Mouse (Mus musculus) liver, embryonic 11.5 days (tissue): Measurements from ENCODE around the gene Ndufa11. TPM values are rescaled to one million over a fixed set of nuclear protein-coding genes. Genes with fewer than 3 reads are reported as not detected.
A peak's percentile ranks its signal among the peaks of the same experiment; 100 is the strongest.

Source experiments
- ATAC-seq: fragments of 200-750 bp; cut with Nextera tagmentation; replicated peaks from 2 replicates; pipeline ENCODE4 v1.8.0; 2017; ENCODE audit warnings: moderate number of reproducible peaks, mild to moderate bottlenecking, moderate TSS enrichment, moderate library complexity; ENCODE audit not compliant: low FRiP score
- DNase-seq: peaks from one replicate; pipeline ENCODE4 v3.0.0-alpha.2; 2017; ENCODE audit warnings: low spot score
- H3K27ac ChIP-seq: fragments of 300-500 bp; sonication (generic); 2 replicates; pipeline ENCODE4 v1.5.1; 2014; ENCODE audit warnings: mild to moderate bottlenecking, low read depth, low read length, control low read depth
- H3K27me3 ChIP-seq: fragments of 300-500 bp; sonication (generic); replicated peaks from 2 replicates; pipeline ENCODE4 v1.6.1; 2014; ENCODE audit warnings: low read length, mixed read lengths; ENCODE audit not compliant: control insufficient read depth, insufficient read depth
- H3K36me3 ChIP-seq: fragments of 300-500 bp; sonication (generic); 2 replicates; pipeline ENCODE4 v1.6.1; 2014; ENCODE audit warnings: mild to moderate bottlenecking, low read length, moderate library complexity, mixed read lengths; ENCODE audit not compliant: control insufficient read depth, insufficient read depth
- H3K4me1 ChIP-seq: fragments of 300-500 bp; sonication (generic); replicated peaks from 2 replicates; pipeline ENCODE4 v1.6.1; 2014; ENCODE audit warnings: low read length, mixed read lengths; ENCODE audit not compliant: control insufficient read depth, insufficient read depth
- H3K4me2 ChIP-seq: fragments of 300-500 bp; sonication (generic); 2 replicates; pipeline ENCODE4 v1.6.1; 2014; ENCODE audit warnings: mild to moderate bottlenecking, control low read depth, moderate library complexity
- H3K4me3 ChIP-seq: fragments of 300-500 bp; sonication (generic); 2 replicates; pipeline ENCODE4 v1.5.1; 2014; ENCODE audit warnings: low read depth, low read length, control low read depth
- H3K9ac ChIP-seq: fragments of 300-500 bp; sonication (generic); 2 replicates; pipeline ENCODE4 v1.6.1; 2014; ENCODE audit warnings: low read depth, low read length, control low read depth
- H3K9me3 ChIP-seq: fragments of 300-500 bp; sonication (generic); 2 replicates; pipeline ENCODE4 v1.6.1; 2016; ENCODE audit warnings: low read length, inconsistent platforms, mixed read lengths; ENCODE audit not compliant: control insufficient read depth
- WGBS: fragments of 180-500 bp; shearing (Covaris S2); extraction: QIAGEN DNeasy Blood & Tissue Kit; methylation state at CpG from one replicate; pipeline ENCODE4 v1.1.7; 2014; 5-methylcytosine and 5-hydroxymethylcytosine counted together
- polyA plus RNA-seq: library from polyadenylated mRNA; unstranded; fragments of >200 nt; fragmentation: Nextera tagmentation; extraction: Ambion mirVana; gene quantifications from 2 replicates; pipeline ENCODE4 v1.2.1, GENCODE M21; 2014

The Ndufa11 gene
- 343 and 358 TPM in 2 replicates for polyA plus RNA-seq

GRCm38 (mm10) chr17:56717363-56718058 is at the start of gene Ndufa11, which contains the start of gene Vmac:
Ndufa11 (plus strand) TSS chr17:56717767.
Vmac (minus strand) TSS chr17:56718022.
- H3K36me3 ChIP-seq = peaks cover 12% of the 10 kb centered on the region
- H3K4me1 ChIP-seq = peaks cover 16% of the 10 kb centered on the region
- no peaks in the 10 kb centered on the region for H3K27me3 ChIP-seq
- peak within 1 kb of the TSS; percentile 80 for H3K4me2 ChIP-seq
- H3K9me3 ChIP-seq = no peaks in the 10 kb centered on the region
- H3K4me3 ChIP-seq = peak within 1 kb of the TSS; percentile 70
- peak; percentile 97 for DNase-seq
- under 1% methylated on average over 59 of the region's 59 CpGs for WGBS
- H3K9ac ChIP-seq = peak within 1 kb of the TSS; percentile 72
- ATAC-seq = peak; percentile 76
- peak within 1 kb of the TSS; percentile 57 for H3K27ac ChIP-seq

- 4% methylated on average over 31 of the region's 31 CpGs for WGBS
Observed at GRCm38 (mm10) chr17:56668384-56669144, 49.0 kb upstream of the Ndufa11 start.

GRCm38 (mm10) chr17:56669766-56670165 is 47.8 kb upstream of the Ndufa11 start:
- Histone ChIP-seq H3K9me3 (no peaks in the 10 kb centered on the region), H3K27me3 (peaks cover 15% of the 10 kb centered on the region), H3K27ac (no peak overlapping the region), H3K36me3 (no peaks in the 10 kb centered on the region), H3K9ac (no peak overlapping the region), H3K4me3 (no peak overlapping the region), H3K4me2 (no peak overlapping the region), H3K4me1 (peaks cover 8% of the 10 kb centered on the region)
- no peak for ATAC-seq
- WGBS = 85% methylated on average over 8 of the region's 8 CpGs
- DNase-seq = no peak

More at GRCm38 (mm10) chr17:56668384-56669144, 49.0 kb upstream of the Ndufa11 start:
- H3K27me3 ChIP-seq = peaks cover 16% of the 10 kb centered on the region
- H3K4me2 ChIP-seq = peak overlapping the region; percentile 83
- H3K4me1 ChIP-seq = no peaks in the 10 kb centered on the region; the same call in 1 of the 2 replicates
- no peak for ATAC-seq
- no peaks in the 10 kb centered on the region for H3K9me3 ChIP-seq
- DNase-seq = peak; percentile 87
- H3K9ac ChIP-seq = peak overlapping the region; percentile 54
- peak overlapping the region; percentile 50 for H3K4me3 ChIP-seq
- no peak overlapping the region for H3K27ac ChIP-seq
- no peaks in the 10 kb centered on the region for H3K36me3 ChIP-seq

GRCm38 (mm10) chr17:56672941-56673646 is 44.5 kb upstream of the Ndufa11 start, which contains the start of gene Ranbp3:
Ranbp3 (plus strand) TSS chr17:56673294.
- peak; percentile 99 for DNase-seq

GRCm38 (mm10) chr17:56673647-56674416 is 43.7 kb upstream of the Ndufa11 start:
- Histone ChIP-seq H3K27ac (peak overlapping the region; percentile 86), H3K36me3 (peaks cover 21% of the 10 kb centered on the region), H3K9ac (peak overlapping the region; percentile 99), H3K4me3 (peak overlapping the region; percentile 96), H3K4me2 (peak overlapping the region; percentile 91), H3K9me3 (no peaks in the 10 kb centered on the region), H3K27me3 (no peaks in the 10 kb centered on the region), H3K4me1 (peaks cover 18% of the 10 kb centered on the region)
- WGBS = 1% methylated on average over 37 of the region's 37 CpGs
- DNase-seq (no peak), ATAC-seq (peak; percentile 6)

More at GRCm38 (mm10) chr17:56672941-56673646, 44.5 kb upstream of the Ndufa11 start, which contains the start of gene Ranbp3:
- WGBS = under 1% methylated on average over 50 of the region's 66 CpGs
- Histone ChIP-seq H3K36me3 (peaks cover 21% of the 10 kb centered on the region), H3K4me2 (peak within 1 kb of the TSS; percentile 91), H3K4me1 (peaks cover 18% of the 10 kb centered on the region), H3K27me3 (0 out of 2 replicates have a peak, but pooled peaks cover 4% of the 10 kb centered on the region), H3K9ac (peak within 1 kb of the TSS; percentile 99), H3K9me3 (no peaks in the 10 kb centered on the region), H3K27ac (peak within 1 kb of the TSS; percentile 86), H3K4me3 (peak within 1 kb of the TSS; percentile 96)
- ATAC-seq = peak; percentile 93

GRCm38 (mm10) chr17:56681791-56682190 is 35.8 kb upstream of the Ndufa11 start:
- Histone ChIP-seq H3K4me1 (peaks cover 24% of the 10 kb centered on the region), H3K36me3 (peaks cover 42% of the 10 kb centered on the region), H3K27me3 (no peaks in the 10 kb centered on the region), H3K4me3 (no peak overlapping the region), H3K9me3 (no peaks in the 10 kb centered on the region), H3K27ac (no peak overlapping the region), H3K9ac (no peak overlapping the region), H3K4me2 (no peak overlapping the region)
- ATAC-seq (no peak), DNase-seq (no peak)
- WGBS = 73% methylated on average over 4 of the region's 4 CpGs

- H3K4me2 ChIP-seq = 0 out of 2 replicates have a peak overlapping the region, but pooled peaks have one; percentile 5
- peak overlapping the region; percentile 2; the same call in 1 of the 2 replicates for H3K4me3 ChIP-seq
- H3K36me3 ChIP-seq = peaks cover 36% of the 10 kb centered on the region
- ATAC-seq = peak; percentile 70
- H3K9ac ChIP-seq = 0 out of 2 replicates have a peak overlapping the region, but pooled peaks have one; percentile 30
- 43% methylated on average over 3 of the region's 3 CpGs for WGBS
- DNase-seq = no peak
- H3K9me3 ChIP-seq = no peaks in the 10 kb centered on the region
- H3K27me3 ChIP-seq = no peaks in the 10 kb centered on the region
- H3K4me1 ChIP-seq = peaks cover 35% of the 10 kb centered on the region
- peak overlapping the region; percentile 21; the same call in 1 of the 2 replicates for H3K27ac ChIP-seq
Observed at GRCm38 (mm10) chr17:56682880-56683279, 34.7 kb upstream of the Ndufa11 start.
